Mouse (Mus musculus) left cerebral cortex, postnatal 4 days (tissue): ENCODE results near the gene Ect2l. TPM values are rescaled to one million over a fixed set of nuclear protein-coding genes. Genes with fewer than 3 reads are reported as not detected.
A peak's percentile ranks its signal among the peaks of the same experiment; 100 is the strongest.
"Not testable (repeated sequence)": the region's sequence is repeated elsewhere in the genome, so short reads cannot be mapped to it uniquely, and the experiment has no call there.

Experiments used
- DNase-seq: peaks from one replicate; pipeline ENCODE4 v3.0.0-alpha.2; 2022
- intact Hi-C: fragments of 180-260 bp; cut with DNase I; formaldehyde crosslinking; loops from one replicate; pipeline ENCODE4 v1.15.1; 2025
- total RNA-seq, 2 experiments: library from RNA; stranded (reverse); gene quantifications; 2 replicates each; pipeline ENCODE4 v1.2.3; 2021

Ect2l gene
- total RNA-seq, 2 experiments from 2014 or later, result 0.18 to 0.52 TPM

DNA sequence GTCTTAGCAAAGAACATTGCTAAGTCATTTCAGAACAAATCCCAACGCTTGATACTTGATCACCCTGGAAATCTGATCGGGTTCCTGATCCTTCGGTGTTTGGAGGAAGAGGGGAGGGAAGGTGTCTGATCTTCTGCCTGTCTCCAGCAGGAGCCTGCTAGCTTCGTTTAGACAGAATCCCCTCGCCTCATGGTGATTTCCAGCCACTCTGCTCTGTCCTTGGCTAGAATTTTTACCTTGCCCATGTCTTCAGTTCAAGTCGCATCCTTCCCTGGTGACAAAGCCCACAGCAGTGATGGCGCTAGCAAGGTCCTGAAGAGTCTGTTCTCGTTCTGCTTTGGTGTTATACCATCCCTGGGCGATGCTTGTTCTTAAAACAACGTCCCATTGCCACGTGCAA lies 16.5 kb downstream of the Ect2l start:
- intact Hi-C loops, result no loop called here

DNA sequence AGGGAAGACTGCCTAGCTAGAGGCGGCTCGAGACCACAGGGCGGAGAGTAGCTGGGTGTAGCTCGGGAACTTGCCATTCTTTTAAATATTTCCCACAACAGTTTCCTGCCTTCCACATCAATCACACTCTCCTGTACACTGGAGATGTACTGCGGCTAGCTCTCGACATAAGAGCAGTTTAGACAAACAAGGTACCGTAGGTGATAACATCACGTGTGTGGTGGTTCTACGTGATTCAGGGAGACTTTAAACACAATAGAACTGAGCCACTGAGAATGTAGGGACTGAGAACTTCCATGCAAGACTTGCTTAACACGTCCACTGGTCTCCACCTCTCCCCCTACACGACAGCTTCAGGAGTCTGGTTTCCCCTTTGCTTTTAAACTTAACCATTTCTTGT lies 17.5 kb downstream of the Ect2l start:
- no peak for DNase-seq
- intact Hi-C loops, result no loop called here

More for the DNA sequence above, 16.5 kb downstream of the Ect2l start:
- no peak for DNase-seq

DNA sequence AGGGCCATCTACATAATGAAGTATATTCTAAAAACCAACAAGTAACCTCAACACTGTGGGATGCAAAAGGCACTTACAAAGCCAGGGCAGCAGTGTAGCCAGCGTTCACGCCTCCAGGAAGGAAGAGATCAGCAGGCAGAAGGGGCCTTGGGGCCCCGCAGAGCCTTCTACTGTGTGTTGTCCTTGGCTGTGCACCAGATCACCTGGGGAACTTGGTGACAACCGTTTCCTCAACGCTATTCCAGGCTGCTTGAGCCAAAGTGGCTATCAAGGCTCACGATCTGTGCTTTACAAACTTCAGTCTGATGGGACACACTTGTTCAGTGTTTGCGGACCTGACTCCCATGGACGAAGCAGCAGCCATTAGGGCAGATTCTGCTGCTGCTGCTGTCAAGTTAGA lies 19.0 kb downstream of the Ect2l start:
- intact Hi-C loops, result no loop called here
- DNase-seq, result no peak

DNA sequence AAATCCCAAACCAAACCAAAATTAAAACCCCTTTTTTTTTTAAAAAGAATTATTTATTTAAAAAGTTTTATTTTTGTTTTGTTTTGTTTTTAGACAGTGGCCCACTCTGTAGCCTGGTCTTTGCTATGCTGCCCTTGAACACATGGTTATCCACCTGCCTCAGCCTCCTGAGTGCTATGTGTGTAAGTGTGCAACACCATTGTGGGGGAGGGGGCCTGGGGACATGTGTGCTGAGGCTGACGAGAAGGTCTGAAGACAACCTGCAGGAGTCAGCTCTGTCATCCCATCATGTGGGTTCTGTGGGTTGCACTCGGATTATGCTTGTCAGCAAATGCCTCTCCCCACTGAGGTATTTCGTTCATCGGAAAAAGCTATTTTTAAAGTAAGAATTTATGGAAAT lies 21.2 kb downstream of the Ect2l start:
- intact Hi-C loops, result no loop called here
- DNase-seq, result no peak

GRCm38 (mm10) chr10:18188564-18188963 lies 22.1 kb downstream of the Ect2l start:
- intact Hi-C loops, result no loop called here
- DNase-seq, result no peak

GRCm38 (mm10) chr10:18182246-18182645 lies 28.4 kb downstream of the Ect2l start:
- no peak for DNase-seq
- intact Hi-C loops, result no loop called here

GRCm38 (mm10) chr10:18177304-18177703 lies 33.4 kb downstream of the Ect2l start:
- intact Hi-C loops, result no loop called here
- DNase-seq, result no peak

- intact Hi-C loops, result no loop called here
- no peak for DNase-seq
Measured at GRCm38 (mm10) chr10:18176722-18177121, 34.0 kb downstream of the Ect2l start.

DNA sequence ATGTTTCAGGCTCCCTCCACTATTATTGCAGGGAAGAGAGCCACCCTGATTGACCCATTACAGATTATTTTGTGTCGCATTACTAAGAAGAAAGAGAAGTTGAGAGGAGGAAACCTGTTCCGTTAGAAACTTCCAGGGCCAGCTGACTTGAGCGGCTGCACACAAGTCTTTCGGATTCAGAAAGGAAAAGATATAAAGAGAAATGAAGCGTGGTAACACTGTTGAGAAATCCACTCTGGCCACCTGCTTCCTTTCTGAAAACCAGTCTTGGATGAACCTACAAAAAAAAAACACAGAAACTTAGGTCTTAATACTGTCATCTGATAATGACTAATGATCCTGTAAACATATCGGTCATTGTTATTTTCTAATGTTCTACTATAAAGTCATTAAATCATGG lies 35.6 kb downstream of the Ect2l start:
- intact Hi-C loops, result no loop called here
- DNase-seq, result no peak

DNA sequence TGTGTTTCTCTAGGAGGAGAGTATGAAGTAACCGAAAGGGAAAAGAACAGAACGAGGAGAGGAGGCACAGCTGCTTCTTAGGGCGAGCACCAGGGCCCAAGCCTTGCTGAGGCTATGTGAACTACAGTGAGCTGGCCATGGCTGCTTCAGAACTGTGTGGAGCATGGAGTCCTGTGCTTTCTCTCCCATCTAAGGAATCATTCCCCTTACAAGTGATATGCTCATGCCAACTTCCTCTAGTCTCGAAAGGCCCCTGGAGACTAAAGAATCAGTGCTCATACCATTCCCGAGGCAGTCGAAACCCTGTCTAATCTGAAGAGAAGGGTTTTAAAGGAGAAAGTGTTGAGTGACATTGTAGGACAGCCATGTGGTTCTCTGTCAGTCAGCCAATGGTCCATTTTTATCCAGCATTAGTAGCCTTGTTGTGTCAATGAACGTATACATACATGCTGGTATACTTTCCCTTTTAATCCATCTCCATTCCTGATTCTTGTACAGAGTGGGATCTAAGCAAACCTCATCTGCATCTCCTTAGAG lies 48.2 kb downstream of the Ect2l start:
- intact Hi-C loops, result no loop called here
- DNase-seq, result no peak

DNA sequence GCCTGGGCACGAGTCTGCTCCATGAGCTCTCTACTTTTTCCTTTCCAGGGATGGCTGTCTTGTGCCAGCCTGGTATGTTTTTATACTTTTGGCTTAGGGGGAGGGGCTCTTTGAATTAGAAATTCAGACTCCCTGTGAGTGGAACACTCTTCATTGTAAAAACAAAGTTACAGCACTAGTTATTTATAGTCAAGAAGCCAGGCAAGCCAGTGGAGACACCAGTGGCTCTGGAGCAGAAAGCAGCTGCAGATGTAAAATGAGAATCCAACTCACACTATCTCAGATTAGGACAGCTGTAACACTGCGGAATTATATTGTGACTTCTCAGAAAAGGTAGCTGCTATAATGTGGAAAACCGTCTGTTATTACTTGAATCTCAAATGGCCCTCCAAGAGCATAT lies 63.5 kb downstream of the Ect2l start:
- no peak for DNase-seq
- intact Hi-C loops, result no loop called here

- no peak for DNase-seq
- intact Hi-C loops, result no loop called here
Measured at GRCm38 (mm10) chr10:18142231-18142630, 68.5 kb downstream of the Ect2l start.

DNA sequence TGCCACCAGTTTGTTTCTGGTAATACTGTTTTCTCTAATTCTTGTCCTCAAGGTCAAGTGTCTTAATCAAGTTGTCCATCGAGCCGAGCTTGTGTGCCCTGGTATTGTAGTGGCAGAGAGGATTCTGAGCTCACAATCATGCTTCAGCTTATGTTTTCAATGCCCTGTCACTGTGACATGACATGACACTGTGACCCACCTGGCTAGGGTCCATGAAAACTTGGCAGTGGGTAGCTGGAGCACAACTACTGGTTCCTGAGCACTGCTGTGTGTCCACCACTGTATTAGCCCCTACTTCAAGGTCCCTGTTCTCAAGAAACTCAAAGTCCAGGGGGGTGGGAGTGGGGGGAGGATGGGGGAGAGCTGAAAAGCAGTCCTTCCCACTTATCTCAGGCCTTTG lies 69.3 kb downstream of the Ect2l start:
- intact Hi-C loops, result no loop called here

DNA sequence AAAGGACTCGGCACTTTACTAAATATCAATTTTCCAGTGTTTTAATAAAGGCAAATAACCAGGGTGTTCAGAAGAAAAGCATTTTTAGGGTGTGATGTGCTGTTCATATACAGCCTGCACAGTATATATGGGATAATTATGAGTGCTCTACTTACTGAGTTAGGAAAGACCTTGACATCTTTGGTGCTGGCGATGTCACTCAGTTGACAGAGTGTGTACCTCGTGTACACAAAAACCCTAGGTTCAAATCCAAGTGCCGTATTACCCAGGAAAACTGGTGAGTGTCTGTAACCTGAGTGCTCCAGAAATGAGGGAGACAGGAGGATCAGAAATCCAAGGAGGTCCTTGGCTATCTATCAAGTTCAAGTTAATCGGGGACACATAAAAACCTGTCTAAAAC lies 71.1 kb downstream of the Ect2l start:
- no peak for DNase-seq
- intact Hi-C loops, result no loop called here

More for the DNA sequence above, 69.3 kb downstream of the Ect2l start:
- DNase-seq, result peak; percentile 6

DNA sequence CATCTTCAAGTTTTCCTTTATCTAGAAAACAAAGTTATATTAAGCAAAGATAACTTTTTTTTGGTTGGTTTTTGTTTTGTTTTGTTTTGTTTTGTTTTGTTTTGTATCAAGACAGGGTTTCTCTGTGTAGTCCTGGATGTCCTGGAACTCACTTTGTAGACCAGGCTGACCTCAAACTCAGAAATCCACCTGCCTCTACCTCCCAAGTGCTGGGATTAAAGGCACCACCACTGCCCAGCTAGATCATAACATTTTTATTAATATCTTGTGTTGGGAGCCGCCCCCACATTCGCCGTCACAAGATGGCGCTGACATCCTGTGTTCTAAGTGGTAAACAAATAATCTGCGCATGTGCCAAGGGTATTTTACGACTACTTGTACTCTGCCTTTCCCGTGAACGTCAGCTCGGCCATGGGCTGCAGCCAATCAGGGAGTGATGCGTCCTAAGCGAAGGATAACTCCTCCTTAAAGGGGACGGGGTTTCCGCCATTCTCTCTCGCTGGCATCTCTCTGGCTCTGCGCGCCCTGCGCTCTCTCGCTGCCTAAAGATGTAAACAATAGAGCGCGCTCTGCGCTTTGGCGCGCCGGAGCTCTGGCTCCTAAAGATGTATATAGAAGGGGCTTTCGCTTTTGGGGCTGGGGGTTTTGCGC lies 71.7 kb downstream of the Ect2l start:
- DNase-seq, intact Hi-C loops: not testable (repeated sequence)

GRCm38 (mm10) chr10:18131666-18132650 lies 78.7 kb downstream of the Ect2l start:
- intact Hi-C loops, result no loop called here
- DNase-seq, result no peak

DNA sequence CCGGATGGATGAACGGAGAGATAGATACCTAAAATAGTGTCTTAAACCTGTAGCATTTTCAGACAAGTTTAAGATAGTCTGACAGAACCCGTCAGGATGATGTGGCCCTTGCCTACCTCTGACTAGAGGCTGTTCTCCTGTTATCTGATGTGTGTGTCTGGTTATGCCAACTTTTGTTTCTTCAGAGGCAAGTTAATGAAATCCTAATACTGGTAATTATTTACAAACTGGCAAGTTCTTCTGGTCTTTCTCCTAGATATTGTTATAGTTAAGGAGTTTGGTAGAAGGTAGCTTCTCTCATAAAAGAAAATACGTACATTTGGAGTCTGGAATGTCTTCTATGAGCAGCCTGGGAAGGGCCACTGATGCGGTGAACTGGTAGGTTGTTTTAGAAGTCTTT lies 80.4 kb downstream of the Ect2l start:
- no peak for DNase-seq
- intact Hi-C loops, result no loop called here

DNA sequence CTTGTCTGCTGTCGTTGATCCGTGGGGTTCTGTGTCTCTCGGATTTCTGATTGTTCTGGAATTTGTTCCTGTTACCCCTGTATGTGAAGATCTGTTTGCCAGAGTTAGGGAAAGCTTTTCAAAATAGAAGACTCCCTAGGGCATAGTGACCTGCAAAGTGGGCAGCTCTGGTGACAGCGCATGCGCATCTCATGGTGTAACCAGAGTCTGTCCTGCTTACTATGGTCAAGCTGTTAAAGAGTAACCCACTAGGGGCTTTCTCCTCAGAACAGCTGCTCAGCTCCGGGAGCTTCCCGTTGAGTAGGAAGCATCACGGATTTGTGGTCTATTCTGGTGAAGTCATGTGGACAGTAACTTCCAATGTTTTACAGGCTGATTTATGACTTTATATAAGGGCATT lies 92.4 kb downstream of the Ect2l start:
- intact Hi-C loops, result no loop called here
- DNase-seq, result no peak

DNA sequence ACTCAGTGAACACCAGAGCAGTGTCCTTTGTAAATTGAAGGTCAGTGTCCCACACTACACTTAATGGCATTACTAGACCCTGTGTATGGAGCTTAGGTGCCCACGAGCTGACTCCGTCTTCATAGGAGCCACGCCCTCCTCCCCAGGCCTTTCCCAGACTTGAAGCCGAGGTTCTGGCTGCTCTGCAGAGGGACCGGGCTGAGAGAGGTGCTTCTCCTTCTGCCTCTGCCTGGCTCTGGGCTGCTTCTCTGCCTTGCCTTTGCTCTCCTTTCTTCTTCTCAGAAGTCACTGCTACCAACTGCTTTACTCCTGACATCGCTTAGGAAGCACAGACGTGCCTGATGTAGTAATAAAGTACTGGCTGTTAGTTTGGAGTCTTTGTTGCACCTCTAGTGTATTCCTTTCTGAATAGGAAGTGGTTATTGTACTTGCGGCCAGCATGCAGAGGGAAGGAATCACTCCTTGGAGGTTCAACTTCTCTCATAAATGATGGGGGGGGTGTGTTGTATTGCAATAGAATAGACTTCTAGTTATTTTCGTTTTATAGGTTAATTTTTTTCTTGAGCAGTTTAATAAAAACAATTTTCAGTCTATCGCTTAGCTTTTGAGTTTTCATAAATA lies 97.1 kb downstream of the Ect2l start:
- no peak for DNase-seq
- intact Hi-C loops, result no loop called here

- intact Hi-C loops, result no loop called here
- DNase-seq, result no peak
Measured at GRCm38 (mm10) chr10:18110940-18111339, 99.8 kb downstream of the Ect2l start.

GRCm38 (mm10) chr10:18107471-18107870 lies 103.2 kb downstream of the Ect2l start:
- intact Hi-C loops, result no loop called here

More at GRCm38 (mm10) chr10:18107471-18107870, 103.2 kb downstream of the Ect2l start:
- DNase-seq, result no peak
